ENCODE assay signal across 19 mouse cellular contexts in genomic region chr7:69946396-69946795, GRCm38 (mm10).
DNase-seq lines count a peak whose midpoint lies in the region; ATAC-seq and TF ChIP-seq lines count a peak whose summit lies in the region.
"Had no signal": no experiment of that assay in that cellular context is flagged by ENCODE, and none has a peak within 500 bp of the region (broad histone marks: within the 10 kb centered on the region; RNA-seq: fewer than 3 reads in every experiment).

No protein-coding gene starts in this region.

- 8% methylated on average over 3 of the region's 3 CpGs for WGBS in liver, adult 2 months
- 94% methylated on average over 3 of the region's 3 CpGs for WGBS in midbrain, embryonic 11.5 days
- 88% methylated on average over 3 of the region's 3 CpGs for WGBS in midbrain, embryonic 15.5 days
- WGBS in stomach, embryonic 15.5 days, result 57% methylated on average over 3 of the region's 3 CpGs
- 93% methylated on average over 3 of the region's 3 CpGs for WGBS in hindbrain, embryonic 14.5 days

- H3K4me2 ChIP-seq in midbrain, embryonic 11.5 days, result no peak overlapping the region
- no peak overlapping the region for H3K4me2 ChIP-seq in midbrain, embryonic 15.5 days
- H3K4me2 ChIP-seq in stomach, embryonic 15.5 days, result no peak overlapping the region
- no peak overlapping the region for H3K4me2 ChIP-seq in hindbrain, embryonic 14.5 days (replicated peaks)
- H3K4me2 ChIP-seq: embryonic facial prominence, embryonic 12.5 days; forebrain, embryonic 13.5 days; forebrain, embryonic 15.5 days had no signal

- H3K9ac ChIP-seq in liver, adult 2 months (ENCODE audit: low read depth, low read length), result no peak overlapping the region
- no peak overlapping the region for H3K9ac ChIP-seq in midbrain, embryonic 11.5 days (ENCODE audit: low read length)
- H3K9ac ChIP-seq in midbrain, embryonic 15.5 days, result no peak overlapping the region
- H3K9ac ChIP-seq in stomach, embryonic 15.5 days, result no peak overlapping the region
- H3K9ac ChIP-seq in hindbrain, embryonic 14.5 days, result no peak overlapping the region
- H3K9ac ChIP-seq: embryonic facial prominence, embryonic 12.5 days; forebrain, embryonic 13.5 days; forebrain, embryonic 15.5 days had no signal

- no peak for ATAC-seq in midbrain, embryonic 11.5 days (ENCODE audit: low FRiP score)
- ATAC-seq in midbrain, embryonic 15.5 days (replicated peaks), result no peak
- peak; percentile 65; the same call in 1 of the 2 replicates for ATAC-seq in stomach, embryonic 15.5 days (ENCODE audit: insufficient read depth, low FRiP score, low read depth)
- ATAC-seq in hindbrain, embryonic 14.5 days (ENCODE audit: low FRiP score), result no peak
- ATAC-seq: forebrain, embryonic 13.5 days; forebrain, embryonic 15.5 days had no signal

- no peaks in the 10 kb centered on the region; the same call in 1 of the 2 replicates for H3K4me1 ChIP-seq in liver, adult 2 months (ENCODE audit: control insufficient read depth, insufficient read depth, low read length)
- H3K4me1 ChIP-seq in midbrain, embryonic 11.5 days (ENCODE audit: control insufficient read depth, insufficient read depth, low read length), result peaks cover 9% of the 10 kb centered on the region; the same call in 1 of the 2 replicates
- peaks cover 9% of the 10 kb centered on the region for H3K4me1 ChIP-seq in midbrain, embryonic 15.5 days
- no peaks in the 10 kb centered on the region for H3K4me1 ChIP-seq in stomach, embryonic 15.5 days
- peaks cover 6% of the 10 kb centered on the region; the same call in 1 of the 2 replicates for H3K4me1 ChIP-seq in hindbrain, embryonic 14.5 days (replicated peaks; ENCODE audit: control insufficient read depth, insufficient read depth, low read length)
- H3K4me1 ChIP-seq: embryonic facial prominence, embryonic 12.5 days had no signal

- no peak overlapping the region for H3K27ac ChIP-seq in liver, adult 2 months (replicated peaks; ENCODE audit: insufficient read depth, low read depth, low read length)
- no peak overlapping the region for H3K27ac ChIP-seq in midbrain, embryonic 11.5 days (ENCODE audit: low read depth, low read length)
- no peak overlapping the region for H3K27ac ChIP-seq in midbrain, embryonic 15.5 days
- no peak overlapping the region for H3K27ac ChIP-seq in stomach, embryonic 15.5 days
- H3K27ac ChIP-seq in hindbrain, embryonic 14.5 days, result no peak overlapping the region
- H3K27ac ChIP-seq: embryonic facial prominence, embryonic 10.5 days; embryonic facial prominence, embryonic 12.5 days; forebrain, embryonic 13.5 days; forebrain, embryonic 15.5 days had no signal

- no peaks in the 10 kb centered on the region for H3K79me2 ChIP-seq in liver, adult 2 months (ENCODE audit: control insufficient read depth, insufficient read depth, low read length)

- H3K36me3 ChIP-seq in liver, adult 2 months (ENCODE audit: control insufficient read depth, insufficient read depth, low read length), result no peaks in the 10 kb centered on the region
- no peaks in the 10 kb centered on the region for H3K36me3 ChIP-seq in midbrain, embryonic 11.5 days (ENCODE audit: control insufficient read depth, insufficient read depth, low read length)
- no peaks in the 10 kb centered on the region for H3K36me3 ChIP-seq in midbrain, embryonic 15.5 days (replicated peaks)
- H3K36me3 ChIP-seq in stomach, embryonic 15.5 days, result no peaks in the 10 kb centered on the region
- H3K36me3 ChIP-seq in hindbrain, embryonic 14.5 days (replicated peaks; ENCODE audit: control insufficient read depth, insufficient read depth), result no peaks in the 10 kb centered on the region
- H3K36me3 ChIP-seq: embryonic facial prominence, embryonic 10.5 days; embryonic facial prominence, embryonic 12.5 days; forebrain, embryonic 15.5 days had no signal

- H3K4me3 ChIP-seq in liver, adult 2 months (ENCODE audit: insufficient read depth, low read depth, low read length), result no peak overlapping the region
- no peak overlapping the region for H3K4me3 ChIP-seq in midbrain, embryonic 11.5 days (ENCODE audit: low read depth, low read length)
- no peak overlapping the region for H3K4me3 ChIP-seq in midbrain, embryonic 15.5 days
- H3K4me3 ChIP-seq in stomach, embryonic 15.5 days (replicated peaks), result no peak overlapping the region
- H3K4me3 ChIP-seq in hindbrain, embryonic 14.5 days (replicated peaks; ENCODE audit: low read length), result no peak overlapping the region
- H3K4me3 ChIP-seq: embryonic facial prominence, embryonic 10.5 days; embryonic facial prominence, embryonic 12.5 days; forebrain, embryonic 13.5 days; forebrain, embryonic 15.5 days had no signal

- TF ChIP-seq CTCF in liver, adult 2 months (IDR thresholded peaks at IDR 0.05; ENCODE audit: low read depth, low read length), result no peak

- TF ChIP-seq POLR2A in liver, adult 2 months (IDR thresholded peaks at IDR 0.05; ENCODE audit: extremely low read depth, insufficient read depth, low read length), result no peak

- DNase-seq in liver, adult 2 months (ENCODE audit: extremely low read depth, low read depth, low spot score), result peak; percentile 30
- no peak for DNase-seq in liver
- DNase-seq in midbrain, embryonic 11.5 days (ENCODE audit: low spot score, missing footprints), result peak; percentile 53
- DNase-seq in adrenal gland, adult 8-10 months, result no peak
- no peak for DNase-seq in hindbrain, embryonic 14.5 days (ENCODE audit: low spot score)
- DNase-seq: adrenal gland, adult 2 months; adrenal gland, postnatal 14 days; adrenal gland, postnatal 36 days; cerebellum, adult 11-12 months; cerebellum, adult 2 months; cerebellum, adult 9-10 months; cerebellum, postnatal 10 days; cerebellum, postnatal 25 days had no signal

- H3K9me3 ChIP-seq in midbrain, embryonic 11.5 days (ENCODE audit: control insufficient read depth, low read length), result no peaks in the 10 kb centered on the region
- H3K9me3 ChIP-seq in midbrain, embryonic 15.5 days, result no peaks in the 10 kb centered on the region
- H3K9me3 ChIP-seq in stomach, embryonic 15.5 days, result no peaks in the 10 kb centered on the region
- H3K9me3 ChIP-seq in hindbrain, embryonic 14.5 days (ENCODE audit: control insufficient read depth, low read length), result no peaks in the 10 kb centered on the region
- H3K9me3 ChIP-seq: embryonic facial prominence, embryonic 10.5 days; embryonic facial prominence, embryonic 12.5 days; forebrain, embryonic 13.5 days; forebrain, embryonic 15.5 days had no signal

- H3K27me3 ChIP-seq in liver, adult 2 months (ENCODE audit: control insufficient read depth, insufficient read depth, low read length), result no peaks in the 10 kb centered on the region
- H3K27me3 ChIP-seq in midbrain, embryonic 11.5 days (ENCODE audit: control insufficient read depth, insufficient read depth, low read length), result peaks cover 3% of the 10 kb centered on the region
- H3K27me3 ChIP-seq in midbrain, embryonic 15.5 days (replicated peaks), result no peaks in the 10 kb centered on the region; the same call in 1 of the 2 replicates
- no peaks in the 10 kb centered on the region for H3K27me3 ChIP-seq in stomach, embryonic 15.5 days (replicated peaks)
- peaks cover 38% of the 10 kb centered on the region for H3K27me3 ChIP-seq in hindbrain, embryonic 14.5 days (ENCODE audit: control insufficient read depth, insufficient read depth, low read length)
- H3K27me3 ChIP-seq: embryonic facial prominence, embryonic 12.5 days had no signal

Comparison
In these comparisons a context has a peak if more than half of its experiments do, and no peak if none do; other contexts are left out.
1. DNase-seq: peak in liver, adult 2 months (single experiment) and midbrain, embryonic 11.5 days (single experiment); none in liver (single experiment), adrenal gland, adult 8-10 months (single experiment) and hindbrain, embryonic 14.5 days (single experiment).